Mouse (Mus musculus) kidney, embryonic 15.5 days (tissue): Measurements from ENCODE around the gene Rgs2. TPM values are rescaled to one million over a fixed set of nuclear protein-coding genes. Genes with fewer than 3 reads are reported as not detected.

Source experiments
- ATAC-seq: fragments of 200-750 bp; cut with Nextera tagmentation; replicated peaks from 2 replicates; pipeline ENCODE4 v1.8.0; 2017; ENCODE audit warnings: moderate TSS enrichment; ENCODE audit not compliant: low FRiP score
- H3K27ac ChIP-seq: fragments of 300-500 bp; sonication (generic); 2 replicates; pipeline ENCODE4 v1.5.1; 2015; ENCODE audit warnings: mild to moderate bottlenecking, inconsistent platforms
- H3K27me3 ChIP-seq: fragments of 300-500 bp; sonication (generic); 2 replicates; pipeline ENCODE4 v1.6.1; 2015; ENCODE audit warnings: inconsistent platforms
- H3K36me3 ChIP-seq: fragments of 300-500 bp; sonication (generic); 2 replicates; pipeline ENCODE4 v1.6.1; 2015; ENCODE audit warnings: inconsistent platforms
- H3K4me1 ChIP-seq: fragments of 300-500 bp; sonication (generic); 2 replicates; pipeline ENCODE4 v1.6.1; 2015; ENCODE audit warnings: inconsistent platforms
- H3K4me2 ChIP-seq: fragments of 300-500 bp; sonication (generic); 2 replicates; pipeline ENCODE4 v1.6.1; 2015; ENCODE audit warnings: moderate library complexity, mild to moderate bottlenecking, inconsistent platforms
- H3K4me3 ChIP-seq: fragments of 300-500 bp; sonication (generic); replicated peaks from 2 replicates; pipeline ENCODE4 v1.5.1; 2015; ENCODE audit warnings: mild to moderate bottlenecking, inconsistent platforms
- H3K9ac ChIP-seq: fragments of 300-500 bp; sonication (generic); 2 replicates; pipeline ENCODE4 v1.6.1; 2015; ENCODE audit warnings: mild to moderate bottlenecking, inconsistent platforms
- H3K9me3 ChIP-seq: fragments of 300-500 bp; sonication (generic); replicated peaks from 2 replicates; pipeline ENCODE4 v1.6.1; 2016; ENCODE audit warnings: inconsistent platforms
- WGBS: fragments of 180-500 bp; shearing (Covaris S2); methylation state at CpG from one replicate; pipeline ENCODE4 v1.1.7; 2015; ENCODE audit warnings: mixed read lengths; 5-methylcytosine and 5-hydroxymethylcytosine counted together
- polyA plus RNA-seq: library from polyadenylated mRNA; unstranded; fragments of >200 nt; fragmentation: Nextera tagmentation; extraction: Ambion mirVana; gene quantifications from 2 replicates; pipeline ENCODE4 v1.2.1, GENCODE M21; 2015

Rgs2 gene
- polyA plus RNA-seq, 1 experiment from 2014 or later: 41.6 TPM

GRCm38 (mm10) chr1:144003416-144003815 lies 545 bp downstream of the Rgs2 start:
- no peaks in the 10 kb centered on the region for H3K36me3 ChIP-seq
- H3K27ac ChIP-seq: peak overlapping the region; percentile 67
- ATAC-seq: peak; percentile 4; the same call in 1 of the 2 replicates
- H3K4me3 ChIP-seq: peak overlapping the region; percentile 68
- no peaks in the 10 kb centered on the region for H3K9me3 ChIP-seq
- peak overlapping the region; percentile 55 for H3K9ac ChIP-seq
- H3K4me2 ChIP-seq: peak overlapping the region; percentile 80
- H3K4me1 ChIP-seq: peaks cover 17% of the 10 kb centered on the region
- H3K27me3 ChIP-seq: no peaks in the 10 kb centered on the region
- WGBS: under 1% methylated on average over 10 of the region's 10 CpGs

GRCm38 (mm10) chr1:144002715-144003066 lies 1.3 kb downstream of the Rgs2 start:
- Histone ChIP-seq H3K4me2 (peak overlapping the region; percentile 80), H3K9ac (no peak overlapping the region), H3K9me3 (no peaks in the 10 kb centered on the region), H3K4me3 (peak overlapping the region; percentile 68), H3K27me3 (no peaks in the 10 kb centered on the region), H3K27ac (no peak overlapping the region), H3K36me3 (no peaks in the 10 kb centered on the region), H3K4me1 (peaks cover 17% of the 10 kb centered on the region)
- ATAC-seq: no peak
- WGBS: 63% methylated on average over 4 of the region's 4 CpGs

GRCm38 (mm10) chr1:144002036-144002714 lies 1.8 kb downstream of the Rgs2 start:
- no peak for ATAC-seq
- Histone ChIP-seq H3K36me3 (no peaks in the 10 kb centered on the region), H3K4me2 (peak overlapping the region; percentile 80), H3K4me3 (peak overlapping the region; percentile 68), H3K9ac (no peak overlapping the region), H3K9me3 (no peaks in the 10 kb centered on the region), H3K4me1 (peaks cover 17% of the 10 kb centered on the region), H3K27ac (no peak overlapping the region), H3K27me3 (no peaks in the 10 kb centered on the region)
- 76% methylated on average over 6 of the region's 6 CpGs for WGBS

GRCm38 (mm10) chr1:144000246-144000645 lies 3.7 kb downstream of the Rgs2 start:
- H3K4me2 ChIP-seq: no peak overlapping the region
- H3K4me1 ChIP-seq: peaks cover 15% of the 10 kb centered on the region; the same call in 1 of the 2 replicates
- H3K27ac ChIP-seq: no peak overlapping the region
- H3K9ac ChIP-seq: no peak overlapping the region
- H3K4me3 ChIP-seq: no peak overlapping the region
- no peaks in the 10 kb centered on the region for H3K36me3 ChIP-seq
- 91% methylated on average over 4 of the region's 4 CpGs for WGBS
- no peaks in the 10 kb centered on the region for H3K27me3 ChIP-seq
- H3K9me3 ChIP-seq: no peaks in the 10 kb centered on the region
- ATAC-seq: no peak

GRCm38 (mm10) chr1:143999371-143999920 lies 4.5 kb downstream of the Rgs2 start:
- Histone ChIP-seq H3K9ac (no peak overlapping the region), H3K36me3 (no peaks in the 10 kb centered on the region), H3K27ac (no peak overlapping the region), H3K4me3 (no peak overlapping the region), H3K4me2 (no peak overlapping the region), H3K4me1 (peaks cover 8% of the 10 kb centered on the region; the same call in 1 of the 2 replicates), H3K9me3 (no peaks in the 10 kb centered on the region), H3K27me3 (no peaks in the 10 kb centered on the region)
- WGBS: 72% methylated on average over 7 of the region's 7 CpGs
- no peak for ATAC-seq

- Histone ChIP-seq H3K27ac (no peak overlapping the region), H3K4me3 (no peak overlapping the region), H3K9ac (no peak overlapping the region), H3K4me1 (no peaks in the 10 kb centered on the region), H3K36me3 (no peaks in the 10 kb centered on the region), H3K27me3 (no peaks in the 10 kb centered on the region), H3K9me3 (no peaks in the 10 kb centered on the region), H3K4me2 (no peak overlapping the region)
- 76% methylated on average over 1 of the region's 1 CpGs for WGBS
- no peak for ATAC-seq
These were observed 10.9 kb downstream of the Rgs2 start for GRCm38 (mm10) chr1:143993026-143993425.

GRCm38 (mm10) chr1:143992528-143992927 lies 11.4 kb downstream of the Rgs2 start:
- Histone ChIP-seq H3K4me2 (no peak overlapping the region), H3K27ac (no peak overlapping the region), H3K4me3 (no peak overlapping the region), H3K4me1 (no peaks in the 10 kb centered on the region), H3K9me3 (no peaks in the 10 kb centered on the region), H3K9ac (no peak overlapping the region), H3K27me3 (no peaks in the 10 kb centered on the region), H3K36me3 (no peaks in the 10 kb centered on the region)
- ATAC-seq: no peak
- WGBS: 73% methylated on average over 2 of the region's 2 CpGs

GRCm38 (mm10) chr1:143990263-143990662 lies 13.7 kb downstream of the Rgs2 start:
- no peak overlapping the region for H3K27ac ChIP-seq
- H3K36me3 ChIP-seq: no peaks in the 10 kb centered on the region
- no peaks in the 10 kb centered on the region for H3K27me3 ChIP-seq
- ATAC-seq: no peak
- H3K4me1 ChIP-seq: no peaks in the 10 kb centered on the region
- H3K4me3 ChIP-seq: no peak overlapping the region
- H3K9me3 ChIP-seq: no peaks in the 10 kb centered on the region
- no peak overlapping the region for H3K4me2 ChIP-seq
- no peak overlapping the region for H3K9ac ChIP-seq
- 22% methylated on average over 5 of the region's 5 CpGs for WGBS

GRCm38 (mm10) chr1:143989773-143990172 lies 14.2 kb downstream of the Rgs2 start:
- no peak overlapping the region for H3K4me2 ChIP-seq
- no peaks in the 10 kb centered on the region for H3K27me3 ChIP-seq
- WGBS: 19% methylated on average over 4 of the region's 5 CpGs
- H3K9me3 ChIP-seq: no peaks in the 10 kb centered on the region
- H3K27ac ChIP-seq: no peak overlapping the region
- no peak overlapping the region for H3K9ac ChIP-seq
- H3K4me1 ChIP-seq: no peaks in the 10 kb centered on the region
- ATAC-seq: no peak
- no peak overlapping the region for H3K4me3 ChIP-seq
- no peaks in the 10 kb centered on the region for H3K36me3 ChIP-seq

GRCm38 (mm10) chr1:143988756-143989155 lies 15.2 kb downstream of the Rgs2 start:
- no peak for ATAC-seq
- Histone ChIP-seq H3K4me3 (no peak overlapping the region), H3K27me3 (no peaks in the 10 kb centered on the region), H3K36me3 (no peaks in the 10 kb centered on the region), H3K9me3 (no peaks in the 10 kb centered on the region), H3K4me2 (no peak overlapping the region), H3K9ac (no peak overlapping the region), H3K4me1 (no peaks in the 10 kb centered on the region), H3K27ac (no peak overlapping the region)
- 48% methylated on average over 6 of the region's 6 CpGs for WGBS

GRCm38 (mm10) chr1:143984988-143985625 lies 18.9 kb downstream of the Rgs2 start:
- WGBS: 83% methylated on average over 6 of the region's 6 CpGs
- Histone ChIP-seq H3K9me3 (no peaks in the 10 kb centered on the region), H3K4me2 (no peak overlapping the region), H3K4me1 (no peaks in the 10 kb centered on the region), H3K36me3 (no peaks in the 10 kb centered on the region), H3K9ac (no peak overlapping the region), H3K4me3 (no peak overlapping the region), H3K27ac (no peak overlapping the region), H3K27me3 (no peaks in the 10 kb centered on the region)
- ATAC-seq: no peak

- no peak for ATAC-seq
- 25% methylated on average over 3 of the region's 3 CpGs for WGBS
These were observed 21.1 kb downstream of the Rgs2 start for GRCm38 (mm10) chr1:143982765-143983312.

More at GRCm38 (mm10) chr1:143982765-143983312, 21.1 kb downstream of the Rgs2 start:
- Histone ChIP-seq H3K9me3 (no peaks in the 10 kb centered on the region), H3K9ac (no peak overlapping the region), H3K27me3 (no peaks in the 10 kb centered on the region), H3K4me1 (no peaks in the 10 kb centered on the region), H3K36me3 (no peaks in the 10 kb centered on the region), H3K4me3 (no peak overlapping the region), H3K4me2 (no peak overlapping the region), H3K27ac (no peak overlapping the region)
